Mouse (Mus musculus) myocyte (in vitro differentiated cells): ENCODE data around the gene Ercc4. TPM values are rescaled to one million over a fixed set of nuclear protein-coding genes. Genes with fewer than 3 reads are reported as not detected.
A peak's percentile ranks its signal among the peaks of the same experiment; 100 is the strongest.
"Not testable (repeated sequence)": the region's sequence is repeated elsewhere in the genome, so short reads cannot be mapped to it uniquely, and the experiment has no call there.

Source experiments
- H3K27me3 ChIP-seq: one replicate; pipeline ENCODE4 v1.6.1; 2011; ENCODE audit not compliant: control insufficient read depth, insufficient read depth, insufficient read length
- H3K36me3 ChIP-seq: one replicate; pipeline ENCODE4 v1.6.1; 2011; ENCODE audit not compliant: control insufficient read depth, insufficient read depth
- H3K4me2 ChIP-seq: one replicate; pipeline ENCODE4 v1.6.1; 2011; ENCODE audit warnings: low read depth, control low read depth
- H3K4me3 ChIP-seq: one replicate; pipeline ENCODE4 v1.5.1; 2011; ENCODE audit warnings: mild to moderate bottlenecking, control low read depth, moderate library complexity
- H3K79me2 ChIP-seq: one replicate; pipeline ENCODE4 v1.6.1; 2011; ENCODE audit not compliant: control insufficient read depth, insufficient read depth
- H3ac ChIP-seq: one replicate; pipeline ENCODE4 v1.6.1; 2011; ENCODE audit not compliant: control insufficient read depth, insufficient read length
- CEBPB ChIP-seq: IDR thresholded peaks from 2 replicates; pipeline ENCODE4 v1.6.1; 2011; ENCODE audit warnings: mild to moderate bottlenecking, moderate library complexity; ENCODE audit not compliant: poor library complexity, insufficient read depth, severe bottlenecking
- E2F4 ChIP-seq: IDR thresholded peaks from one replicate; pipeline ENCODE4 v1.6.1; 2011; ENCODE audit warnings: mild to moderate bottlenecking, control low read depth, moderate library complexity; ENCODE audit not compliant: insufficient read depth
- MAX ChIP-seq: IDR thresholded peaks from one replicate; pipeline ENCODE4 v1.6.1; 2011; ENCODE audit warnings: low read depth, mild to moderate bottlenecking, control low read depth
- MYOD1 ChIP-seq, 3 experiments: IDR thresholded peaks; one replicate each; pipeline ENCODE4 v1.6.1; 2011; ENCODE audit warnings: control low read depth in 2 of 3, low read depth in 2 of 3, mild to moderate bottlenecking in 2 of 3, moderate library complexity in 1 of 3; ENCODE audit not compliant: insufficient read length in 2 of 3, control insufficient read depth in 1 of 3
- MYOG ChIP-seq, 3 experiments: IDR thresholded peaks; one replicate each; pipeline ENCODE4 v1.6.1; 2011; ENCODE audit warnings: control low read depth in 2 of 3, low read depth in 2 of 3, mild to moderate bottlenecking in 2 of 3; ENCODE audit not compliant: insufficient read length in 2 of 3, control insufficient read depth in 1 of 3, insufficient read depth in 1 of 3
- POLR2A ChIP-seq: IDR thresholded peaks from one replicate; pipeline ENCODE4 v1.6.1; 2011; ENCODE audit warnings: low read depth, mild to moderate bottlenecking, control low read depth, moderate library complexity; ENCODE audit not compliant: insufficient read length
- POLR2AphosphoS2 ChIP-seq: IDR thresholded peaks from one replicate; pipeline ENCODE4 v1.6.1; 2011; ENCODE audit warnings: low read depth, control low read depth; ENCODE audit not compliant: insufficient read length
- REST ChIP-seq: IDR thresholded peaks from one replicate; pipeline ENCODE4 v1.6.1; 2011; ENCODE audit warnings: mild to moderate bottlenecking, control low read depth, moderate library complexity; ENCODE audit not compliant: insufficient read depth, insufficient read length
- SRF ChIP-seq: IDR thresholded peaks from one replicate; pipeline ENCODE4 v1.6.1; 2011; ENCODE audit warnings: low read depth; ENCODE audit not compliant: control insufficient read depth, insufficient read length
- TCF12 ChIP-seq: IDR thresholded peaks from one replicate; pipeline ENCODE4 v1.6.1; 2011; ENCODE audit warnings: mild to moderate bottlenecking, control low read depth; ENCODE audit not compliant: poor library complexity, insufficient read depth, severe bottlenecking
- TCF3 ChIP-seq: IDR thresholded peaks from one replicate; pipeline ENCODE4 v1.6.1; 2011; ENCODE audit warnings: low read depth, control low read depth; ENCODE audit not compliant: insufficient read length
- USF1 ChIP-seq: IDR thresholded peaks from one replicate; pipeline ENCODE4 v1.6.1; 2011; ENCODE audit warnings: low read depth, mild to moderate bottlenecking, control low read depth, moderate library complexity
- polyA plus RNA-seq: library from polyadenylated mRNA; unstranded; fragments of >200 nt; fragmentation: generic; extraction: Trizol; gene quantifications from one replicate; pipeline ENCODE4 v1.2.1, GENCODE M21; 2012; ENCODE audit warnings: missing spikeins

The Ercc4 gene
- polyA plus RNA-seq, 1 experiment = 6.1 TPM

- Histone ChIP-seq H3K4me2 (no peak overlapping the region), H3K4me3 (no peak overlapping the region), H3K36me3 (no peaks in the 10 kb centered on the region), H3ac (no peak overlapping the region), H3K27me3 (no peaks in the 10 kb centered on the region), H3K79me2 (no peaks in the 10 kb centered on the region)
- TF ChIP-seq E2F4 (no peak), MYOG (IDR thresholded peaks at IDR 0.05; ENCODE audit: control insufficient read depth in 1 of 3, insufficient read depth in 1 of 3, insufficient read length in 2 of 3, low read depth in 2 of 3) (no peak), MYOD1 (IDR thresholded peaks at IDR 0.05; ENCODE audit: control insufficient read depth in 1 of 3, insufficient read length in 2 of 3, low read depth in 2 of 3) (no peak)
Observed at GRCm38 (mm10) chr16:13083155-13083798, 26.2 kb upstream of the Ercc4 start.

- Histone ChIP-seq H3K4me2 (no peak overlapping the region), H3K79me2 (peaks cover 8% of the 10 kb centered on the region), H3ac (no peak overlapping the region), H3K36me3 (no peaks in the 10 kb centered on the region), H3K27me3 (peaks cover 12% of the 10 kb centered on the region), H3K4me3 (no peak overlapping the region)
- TF ChIP-seq USF1 (no peak), MAX (no peak), POLR2AphosphoS2 (no peak), CEBPB (no peak), SRF (no peak), TCF12 (no peak), MYOG (IDR thresholded peaks at IDR 0.05; ENCODE audit: control insufficient read depth in 1 of 3, insufficient read depth in 1 of 3, insufficient read length in 2 of 3, low read depth in 2 of 3) (no peak), E2F4 (no peak), REST (no peak), TCF3 (no peak), POLR2A (no peak), MYOD1 (IDR thresholded peaks at IDR 0.05; ENCODE audit: control insufficient read depth in 1 of 3, insufficient read length in 2 of 3, low read depth in 2 of 3) (no peak)
Observed at GRCm38 (mm10) chr16:13108356-13108755, 1.1 kb upstream of the Ercc4 start.

- peak overlapping the region; percentile 51 for H3K4me3 ChIP-seq
- H3K36me3 ChIP-seq = no peaks in the 10 kb centered on the region
- peak overlapping the region; percentile 71 for H3K4me2 ChIP-seq
- H3K27me3 ChIP-seq = peaks cover 12% of the 10 kb centered on the region
- peaks cover 8% of the 10 kb centered on the region for H3K79me2 ChIP-seq
- peak overlapping the region; percentile 86 for H3ac ChIP-seq
- peak in 1 of 3 experiments; percentile 23 for TF ChIP-seq MYOG (IDR thresholded peaks at IDR 0.05; ENCODE audit: control insufficient read depth in 1 of 3, insufficient read depth in 1 of 3, insufficient read length in 2 of 3, low read depth in 2 of 3)
- TF ChIP-seq E2F4 = no peak
Observed at GRCm38 (mm10) chr16:13109990-13110595, 609 bp downstream of the Ercc4 start.

GRCm38 (mm10) chr16:13114821-13115220 lies 5.3 kb downstream of the Ercc4 start:
- H3K79me2 ChIP-seq = peaks cover 8% of the 10 kb centered on the region
- H3K27me3 ChIP-seq = no peaks in the 10 kb centered on the region
- no peak overlapping the region for H3ac ChIP-seq
- no peaks in the 10 kb centered on the region for H3K36me3 ChIP-seq
- H3K4me2 ChIP-seq = no peak overlapping the region
- TF ChIP-seq E2F4 (no peak), SRF (no peak), TCF3 (no peak), POLR2A (no peak), MYOG (IDR thresholded peaks at IDR 0.05; ENCODE audit: control insufficient read depth in 1 of 3, insufficient read depth in 1 of 3, insufficient read length in 2 of 3, low read depth in 2 of 3) (no peak), POLR2AphosphoS2 (no peak), MYOD1 (IDR thresholded peaks at IDR 0.05; ENCODE audit: control insufficient read depth in 1 of 3, insufficient read length in 2 of 3, low read depth in 2 of 3) (no peak), MAX (no peak), TCF12 (no peak), REST (no peak), USF1 (no peak), CEBPB (no peak)
- no peak overlapping the region for H3K4me3 ChIP-seq

- H3ac ChIP-seq, H3K27me3 ChIP-seq, H3K79me2 ChIP-seq, H3K36me3 ChIP-seq, H3K4me2 ChIP-seq, H3K4me3 ChIP-seq: not testable (repeated sequence)
Observed at GRCm38 (mm10) chr16:13115466-13115865, 6.0 kb downstream of the Ercc4 start.
